Mouse (Mus musculus) ES-E14 (cell line): ENCODE results near the gene Fli1.

Source experiments
- CHD2 ChIP-seq: IDR thresholded peaks from 2 replicates; pipeline ENCODE4 v1.6.1; 2014; ENCODE audit warnings: mild to moderate bottlenecking, low read depth, low read length, inconsistent platforms
- HCFC1 ChIP-seq: IDR thresholded peaks from 2 replicates; pipeline ENCODE4 v1.6.1; 2012; ENCODE audit warnings: low read length, inconsistent platforms, borderline replicate concordance; ENCODE audit not compliant: insufficient read depth
- MAFK ChIP-seq: IDR thresholded peaks from 2 replicates; pipeline ENCODE4 v1.6.1; 2014; ENCODE audit warnings: mild to moderate bottlenecking, low read depth, low read length, inconsistent platforms; ENCODE audit not compliant: insufficient read depth
- ZC3H11A ChIP-seq: IDR thresholded peaks from 2 replicates; pipeline ENCODE4 v1.6.1; 2012; ENCODE audit warnings: low read depth, mild to moderate bottlenecking, inconsistent platforms, low read length, borderline replicate concordance
- ZNF384 ChIP-seq: IDR thresholded peaks from 2 replicates; pipeline ENCODE4 v1.6.1; 2012; ENCODE audit warnings: low read depth, low read length, inconsistent platforms

- no peak for TF ChIP-seq CHD2
- no peak for TF ChIP-seq ZNF384
- no peak for TF ChIP-seq HCFC1
- no peak for TF ChIP-seq ZC3H11A
- no peak for TF ChIP-seq MAFK
Measured at GRCm38 (mm10) chr9:32472346-32472745, 70.3 kb downstream of the Fli1 start.
